Mouse (Mus musculus): ENCODE results near the gene Elk3. TPM values are rescaled to one million over a fixed set of nuclear protein-coding genes. Genes with fewer than 3 reads are reported as not detected.

Elk3 gene
- polyA plus RNA-seq, 1 experiment from 2014 or later: 4.6 TPM

- H3K4me3 ChIP-seq (ENCODE audit: low read depth, low read length): no peak overlapping the region
- no peak for ATAC-seq (ENCODE audit: low read depth)
These were observed 47.5 kb downstream of the Elk3 start for GRCm38 (mm10) chr10:93263431-93263830.

GRCm38 (mm10) chr10:93261981-93262499 lies 48.9 kb downstream of the Elk3 start:
- Histone ChIP-seq H3K4me1 (ENCODE audit: control insufficient read depth, low read depth, low read length) (peaks cover 6% of the 10 kb centered on the region; the same call in 1 of the 2 replicates), H3K4me3 (ENCODE audit: low read depth, low read length) (no peak overlapping the region), H3K9me3 (replicated peaks; ENCODE audit: control insufficient read depth, low read length) (no peaks in the 10 kb centered on the region), H3K27me3 (ENCODE audit: control insufficient read depth, insufficient read depth, low read depth, low read length) (no peaks in the 10 kb centered on the region), H3K9ac (ENCODE audit: low read depth, low read length) (no peak overlapping the region), H3K36me3 (ENCODE audit: control insufficient read depth, insufficient read depth) (no peaks in the 10 kb centered on the region), H3K4me2 (ENCODE audit: low read depth, low read length) (no peak overlapping the region), H3K27ac (ENCODE audit: low read length) (peak overlapping the region; percentile 12; the same call in 1 of the 2 replicates)
- WGBS (ENCODE audit: insufficient replicate concordance): 20% methylated on average over 15 of the region's 15 CpGs
- no peak for ATAC-seq (ENCODE audit: low read depth)

More at GRCm38 (mm10) chr10:93263431-93263830, 47.5 kb downstream of the Elk3 start:
- Histone ChIP-seq H3K4me2 (ENCODE audit: low read depth, low read length) (no peak overlapping the region), H3K27ac (ENCODE audit: low read length) (no peak overlapping the region), H3K9me3 (replicated peaks; ENCODE audit: control insufficient read depth, low read length) (no peaks in the 10 kb centered on the region), H3K27me3 (ENCODE audit: control insufficient read depth, insufficient read depth, low read depth, low read length) (no peaks in the 10 kb centered on the region), H3K9ac (ENCODE audit: low read depth, low read length) (no peak overlapping the region), H3K4me1 (ENCODE audit: control insufficient read depth, low read depth, low read length) (peaks cover 6% of the 10 kb centered on the region; the same call in 1 of the 2 replicates), H3K36me3 (ENCODE audit: control insufficient read depth, insufficient read depth) (no peaks in the 10 kb centered on the region)
- 70% methylated on average over 8 of the region's 8 CpGs for WGBS (ENCODE audit: insufficient replicate concordance)

GRCm38 (mm10) chr10:93261132-93261980 lies 49.6 kb downstream of the Elk3 start:
- Histone ChIP-seq H3K36me3 (ENCODE audit: control insufficient read depth, insufficient read depth) (no peaks in the 10 kb centered on the region), H3K27ac (ENCODE audit: low read length) (peak overlapping the region; percentile 12; the same call in 1 of the 2 replicates), H3K9ac (ENCODE audit: low read depth, low read length) (no peak overlapping the region), H3K4me2 (ENCODE audit: low read depth, low read length) (no peak overlapping the region), H3K4me3 (ENCODE audit: low read depth, low read length) (no peak overlapping the region), H3K9me3 (replicated peaks; ENCODE audit: control insufficient read depth, low read length) (no peaks in the 10 kb centered on the region), H3K4me1 (ENCODE audit: control insufficient read depth, low read depth, low read length) (peaks cover 6% of the 10 kb centered on the region; the same call in 1 of the 2 replicates), H3K27me3 (ENCODE audit: control insufficient read depth, insufficient read depth, low read depth, low read length) (no peaks in the 10 kb centered on the region)
- peak; percentile 38; the same call in 1 of the 2 replicates for ATAC-seq (ENCODE audit: low read depth)
- WGBS (ENCODE audit: insufficient replicate concordance): 22% methylated on average over 16 of the region's 16 CpGs

- no peaks in the 10 kb centered on the region for H3K9me3 ChIP-seq (replicated peaks; ENCODE audit: control insufficient read depth, low read length)
- H3K27me3 ChIP-seq (ENCODE audit: control insufficient read depth, insufficient read depth, low read depth, low read length): no peaks in the 10 kb centered on the region
- no peak overlapping the region for H3K4me2 ChIP-seq (ENCODE audit: low read depth, low read length)
- no peak overlapping the region for H3K27ac ChIP-seq (ENCODE audit: low read length)
- H3K4me1 ChIP-seq (ENCODE audit: control insufficient read depth, low read depth, low read length): peaks cover 6% of the 10 kb centered on the region; the same call in 1 of the 2 replicates
- ATAC-seq (ENCODE audit: low read depth): no peak
- H3K36me3 ChIP-seq (ENCODE audit: control insufficient read depth, insufficient read depth): no peaks in the 10 kb centered on the region
- H3K9ac ChIP-seq (ENCODE audit: low read depth, low read length): no peak overlapping the region
- WGBS (ENCODE audit: insufficient replicate concordance): 58% methylated on average over 5 of the region's 5 CpGs
- H3K4me3 ChIP-seq (ENCODE audit: low read depth, low read length): no peak overlapping the region
These were observed 51.1 kb downstream of the Elk3 start for GRCm38 (mm10) chr10:93259826-93260225.

- ATAC-seq (ENCODE audit: low read depth): no peak
- H3K9me3 ChIP-seq (replicated peaks; ENCODE audit: control insufficient read depth, low read length): no peaks in the 10 kb centered on the region
- H3K27me3 ChIP-seq (ENCODE audit: control insufficient read depth, insufficient read depth, low read depth, low read length): no peaks in the 10 kb centered on the region
- no peak overlapping the region for H3K9ac ChIP-seq (ENCODE audit: low read depth, low read length)
- no peaks in the 10 kb centered on the region for H3K36me3 ChIP-seq (ENCODE audit: control insufficient read depth, insufficient read depth)
- no peak overlapping the region for H3K27ac ChIP-seq (ENCODE audit: low read length)
- no peak overlapping the region for H3K4me2 ChIP-seq (ENCODE audit: low read depth, low read length)
- no peaks in the 10 kb centered on the region for H3K4me1 ChIP-seq (ENCODE audit: control insufficient read depth, low read depth, low read length)
- no peak overlapping the region for H3K4me3 ChIP-seq (ENCODE audit: low read depth, low read length)
- 74% methylated on average over 13 of the region's 13 CpGs for WGBS (ENCODE audit: insufficient replicate concordance)
These were observed 55.6 kb downstream of the Elk3 start for GRCm38 (mm10) chr10:93255294-93255693.

- no peak overlapping the region for H3K4me2 ChIP-seq (ENCODE audit: low read depth, low read length)
- no peak overlapping the region for H3K9ac ChIP-seq (ENCODE audit: low read depth, low read length)
- H3K36me3 ChIP-seq (ENCODE audit: control insufficient read depth, insufficient read depth): peaks cover 6% of the 10 kb centered on the region; the same call in 1 of the 2 replicates
- 71% methylated on average over 6 of the region's 6 CpGs for WGBS (ENCODE audit: insufficient replicate concordance)
- H3K4me3 ChIP-seq (ENCODE audit: low read depth, low read length): no peak overlapping the region
- no peaks in the 10 kb centered on the region for H3K9me3 ChIP-seq (replicated peaks; ENCODE audit: control insufficient read depth, low read length)
- peaks cover 3% of the 10 kb centered on the region; the same call in 1 of the 2 replicates for H3K4me1 ChIP-seq (ENCODE audit: control insufficient read depth, low read depth, low read length)
- no peak for ATAC-seq (ENCODE audit: low read depth)
- no peaks in the 10 kb centered on the region for H3K27me3 ChIP-seq (ENCODE audit: control insufficient read depth, insufficient read depth, low read depth, low read length)
- no peak overlapping the region for H3K27ac ChIP-seq (ENCODE audit: low read length)
These were observed 57.8 kb downstream of the Elk3 start for GRCm38 (mm10) chr10:93253156-93253555.

- Histone ChIP-seq H3K27me3 (ENCODE audit: control insufficient read depth, insufficient read depth, low read depth, low read length) (no peaks in the 10 kb centered on the region), H3K4me1 (ENCODE audit: control insufficient read depth, low read depth, low read length) (peaks cover 3% of the 10 kb centered on the region; the same call in 1 of the 2 replicates), H3K9ac (ENCODE audit: low read depth, low read length) (no peak overlapping the region), H3K27ac (ENCODE audit: low read length) (no peak overlapping the region), H3K36me3 (ENCODE audit: control insufficient read depth, insufficient read depth) (peaks cover 6% of the 10 kb centered on the region; the same call in 1 of the 2 replicates), H3K4me2 (ENCODE audit: low read depth, low read length) (no peak overlapping the region), H3K4me3 (ENCODE audit: low read depth, low read length) (no peak overlapping the region), H3K9me3 (replicated peaks; ENCODE audit: control insufficient read depth, low read length) (no peaks in the 10 kb centered on the region)
- no peak for ATAC-seq (ENCODE audit: low read depth)
- WGBS (ENCODE audit: insufficient replicate concordance): 85% methylated on average over 2 of the region's 2 CpGs
These were observed 58.3 kb downstream of the Elk3 start for GRCm38 (mm10) chr10:93252661-93253060.

GRCm38 (mm10) chr10:93251426-93251825 lies 59.5 kb downstream of the Elk3 start:
- Histone ChIP-seq H3K4me3 (ENCODE audit: low read depth, low read length) (no peak overlapping the region), H3K9me3 (replicated peaks; ENCODE audit: control insufficient read depth, low read length) (no peaks in the 10 kb centered on the region), H3K4me2 (ENCODE audit: low read depth, low read length) (no peak overlapping the region), H3K27me3 (ENCODE audit: control insufficient read depth, insufficient read depth, low read depth, low read length) (no peaks in the 10 kb centered on the region), H3K27ac (ENCODE audit: low read length) (no peak overlapping the region), H3K4me1 (ENCODE audit: control insufficient read depth, low read depth, low read length) (peaks cover 3% of the 10 kb centered on the region; the same call in 1 of the 2 replicates), H3K9ac (ENCODE audit: low read depth, low read length) (no peak overlapping the region), H3K36me3 (ENCODE audit: control insufficient read depth, insufficient read depth) (peaks cover 6% of the 10 kb centered on the region; the same call in 1 of the 2 replicates)
- no peak for ATAC-seq (ENCODE audit: low read depth)
- WGBS (ENCODE audit: insufficient replicate concordance): 83% methylated on average over 8 of the region's 8 CpGs

Data from liver, embryonic 16.5 days (tissue).